Mouse (Mus musculus): ENCODE data around the gene B3gnt6. TPM values are rescaled to one million over a fixed set of nuclear protein-coding genes. Genes with fewer than 3 reads are reported as not detected.

B3gnt6 gene
- total RNA-seq, 1 experiment from 2014 or later = 0.87 TPM

DNA sequence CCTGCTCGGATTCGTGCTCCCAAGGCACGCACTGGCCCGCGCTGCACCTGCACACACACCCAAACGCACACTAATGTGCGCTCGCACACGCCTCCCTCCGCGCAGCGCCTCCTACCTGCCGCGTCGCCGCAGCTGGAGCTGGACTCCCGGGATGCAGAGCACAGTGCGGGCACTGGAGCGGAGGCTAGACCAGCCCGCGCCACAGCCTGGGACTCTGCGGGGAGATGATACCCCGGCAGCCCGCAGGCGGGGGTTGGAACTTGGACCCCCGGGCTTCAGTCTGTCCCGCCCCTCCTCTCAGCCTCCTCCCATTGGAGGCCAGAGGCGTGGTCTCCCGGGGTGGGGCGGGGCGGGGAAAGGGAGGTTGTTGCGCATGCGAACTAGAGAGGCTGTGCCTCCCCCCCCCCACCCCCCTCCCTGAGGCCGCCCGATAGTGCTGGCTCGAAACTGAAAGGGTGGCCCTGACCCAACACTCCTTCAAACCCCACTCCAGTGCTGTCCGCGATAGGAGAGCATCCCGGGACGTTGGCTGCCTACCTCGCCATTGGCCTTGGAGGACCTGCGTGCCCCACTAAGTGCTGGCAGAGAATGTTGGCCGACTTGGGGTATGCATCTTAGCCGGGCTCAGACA is 21.2 kb downstream of the B3gnt6 start, which contains the start of gene Capn5:
TSS of gene Capn5 (minus strand) at position 346 of the 631 bp plus-strand sequence.
- peak; percentile 62 for ATAC-seq (replicated peaks; ENCODE audit: low read depth, poor library complexity, severe bottlenecking)

DNA sequence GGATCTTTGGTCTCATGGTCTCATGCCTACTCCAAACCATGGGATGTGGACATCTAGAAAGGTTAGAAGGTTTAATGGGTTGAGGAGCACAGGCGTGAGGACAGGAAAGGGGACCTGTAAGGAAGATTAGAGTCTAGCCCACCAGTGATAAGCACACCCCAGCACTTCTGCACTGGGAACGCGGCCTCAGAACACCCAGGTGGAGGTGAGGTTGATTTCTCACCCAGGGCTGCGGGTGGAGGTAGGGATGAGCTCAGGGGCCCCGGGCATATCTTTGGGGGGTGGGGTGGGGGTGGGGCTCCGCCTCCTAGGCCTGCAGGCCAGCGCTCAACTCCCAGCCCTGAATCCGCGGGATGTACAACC is 21.7 kb downstream of the B3gnt6 start:
- no peak for ATAC-seq (replicated peaks; ENCODE audit: low read depth, poor library complexity, severe bottlenecking)

DNA sequence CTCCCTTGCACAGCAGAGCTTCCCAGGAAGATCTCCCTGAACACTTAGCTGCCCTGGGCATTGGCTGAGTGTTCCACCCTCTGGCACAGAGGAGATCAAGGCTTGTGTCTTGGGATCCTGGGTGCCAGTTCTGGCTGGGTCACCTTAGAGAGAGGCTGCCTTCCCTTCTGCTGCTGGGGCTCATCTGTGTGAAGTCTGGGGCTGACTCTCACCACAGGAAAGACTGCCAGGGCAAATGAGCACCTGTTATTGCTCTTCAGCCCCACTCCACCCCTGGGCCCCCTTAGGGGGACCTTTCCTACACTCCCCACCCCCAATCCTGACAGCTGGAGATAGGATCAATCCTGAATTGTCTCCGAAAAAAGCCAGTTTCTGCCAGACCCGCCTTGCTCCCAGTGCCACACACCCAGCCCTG is 22.2 kb downstream of the B3gnt6 start:
- ATAC-seq (replicated peaks; ENCODE audit: low read depth, poor library complexity, severe bottlenecking) = no peak

DNA sequence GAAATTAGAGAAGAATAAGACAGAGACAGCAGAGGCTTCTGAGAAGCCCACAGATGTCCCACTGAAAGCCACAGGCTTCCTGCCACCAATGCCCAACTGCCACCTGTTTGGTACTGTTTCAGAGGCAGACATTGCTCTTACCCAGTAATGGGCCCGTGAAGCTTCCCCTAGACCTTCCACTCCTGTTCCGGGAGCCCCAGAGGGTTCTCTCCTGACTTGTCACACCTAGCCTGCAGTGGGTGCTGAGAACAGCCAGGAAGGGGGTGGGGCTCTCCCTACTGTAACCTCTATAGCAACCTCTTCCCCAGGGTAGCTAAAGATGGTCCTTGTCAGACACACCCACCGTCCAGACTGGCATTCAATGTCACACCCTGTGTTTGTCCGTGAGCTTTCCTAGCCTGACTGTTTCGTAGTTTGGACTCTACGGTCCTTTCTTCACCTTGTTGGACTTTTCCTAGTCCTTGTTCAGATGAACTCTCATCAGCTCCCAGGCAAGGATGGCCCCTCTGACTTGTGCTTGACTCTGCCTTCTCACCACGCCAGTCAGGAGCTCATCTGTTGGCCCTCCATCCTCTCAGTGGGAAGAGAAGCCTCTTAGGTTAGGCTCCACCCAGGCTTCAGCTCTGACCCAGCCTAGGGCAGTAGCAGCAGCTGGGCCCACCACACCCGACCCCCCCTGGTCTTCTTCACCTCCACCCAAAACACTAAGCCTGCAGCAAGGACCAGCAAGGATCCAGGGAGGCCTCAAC is 22.8 kb downstream of the B3gnt6 start:
- no peak for ATAC-seq (replicated peaks; ENCODE audit: low read depth, poor library complexity, severe bottlenecking)

DNA sequence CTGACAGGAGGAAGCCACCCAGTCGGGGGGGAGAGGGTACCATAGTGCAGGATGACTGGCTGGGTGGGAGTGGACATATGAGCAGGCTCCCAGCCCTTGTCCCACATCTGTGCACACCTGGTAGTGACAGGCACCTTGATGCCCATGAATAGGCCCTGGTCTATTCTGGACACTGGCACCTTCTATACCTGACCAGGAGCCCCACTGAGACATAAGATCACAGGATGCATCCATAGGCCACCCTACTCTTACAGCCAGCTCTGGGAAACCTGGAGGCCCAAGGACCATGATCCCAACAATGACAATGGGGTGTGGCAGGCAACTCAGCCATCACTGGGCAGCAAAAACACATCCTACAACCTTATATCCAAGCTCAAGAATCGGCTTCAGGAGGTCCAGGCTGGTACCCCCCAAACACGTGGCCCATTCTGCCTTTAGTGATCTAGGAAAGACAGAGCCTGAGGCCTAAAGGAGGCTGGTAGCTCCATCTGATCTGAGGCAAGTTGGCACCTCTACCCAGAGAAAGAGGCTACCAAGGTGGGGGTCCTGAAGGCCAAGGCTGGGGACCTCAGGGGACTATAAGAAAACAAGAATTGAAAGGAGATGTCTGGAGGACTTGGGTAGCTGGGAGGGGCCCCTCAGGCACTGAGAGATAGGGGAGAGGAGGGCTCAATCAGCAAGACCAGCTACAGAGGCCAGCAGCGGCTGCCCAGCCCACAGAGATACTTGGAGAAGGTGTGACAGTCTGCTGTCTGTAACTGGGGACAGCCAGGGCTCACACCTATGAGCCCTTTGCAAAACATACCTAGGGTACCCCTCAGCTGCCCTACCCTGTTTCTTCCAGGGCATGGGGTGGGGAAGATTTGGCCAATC is 24.2 kb downstream of the B3gnt6 start:
- ATAC-seq (replicated peaks; ENCODE audit: low read depth, poor library complexity, severe bottlenecking) = no peak

DNA sequence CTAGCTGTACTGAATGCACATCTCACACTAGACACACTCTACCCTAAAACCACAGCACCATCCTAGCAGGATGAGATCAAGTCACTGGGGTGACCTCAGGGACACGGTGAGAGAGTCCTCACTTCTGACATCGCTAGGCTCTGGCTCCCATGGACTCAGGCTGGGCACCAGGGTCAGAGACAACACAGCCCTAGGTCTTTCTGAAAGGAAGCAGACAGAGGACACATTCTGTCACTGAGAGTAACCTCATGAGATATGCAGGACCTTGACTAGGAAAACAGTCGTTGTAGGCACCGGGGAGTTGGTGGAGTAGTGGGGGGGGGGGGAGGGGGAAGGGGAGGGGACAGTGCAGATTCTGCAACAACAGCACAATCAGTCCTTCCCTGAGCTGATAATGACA is 25.9 kb downstream of the B3gnt6 start:
- ATAC-seq (replicated peaks; ENCODE audit: low read depth, poor library complexity, severe bottlenecking) = no peak

DNA sequence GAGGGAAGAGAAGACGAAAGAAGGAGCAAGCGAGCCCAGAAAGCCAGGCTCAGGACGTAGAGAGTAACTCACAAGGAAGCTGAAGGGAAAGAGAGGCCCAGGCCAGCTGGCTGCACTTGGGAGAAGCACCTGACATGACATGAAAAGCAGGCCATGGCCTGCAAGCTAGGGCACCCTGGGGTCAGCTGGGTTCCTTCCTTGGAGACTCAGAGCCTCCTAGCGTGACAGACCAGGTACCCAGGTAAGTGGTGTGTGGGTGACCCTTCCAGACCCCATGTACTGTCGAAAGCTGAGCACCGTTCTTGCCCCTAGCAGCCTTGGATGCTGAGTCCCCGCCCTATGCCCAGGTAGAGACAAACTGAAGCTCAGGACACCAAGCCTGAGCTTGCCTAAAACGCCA is 26.6 kb downstream of the B3gnt6 start:
- no peak for ATAC-seq (replicated peaks; ENCODE audit: low read depth, poor library complexity, severe bottlenecking)

DNA sequence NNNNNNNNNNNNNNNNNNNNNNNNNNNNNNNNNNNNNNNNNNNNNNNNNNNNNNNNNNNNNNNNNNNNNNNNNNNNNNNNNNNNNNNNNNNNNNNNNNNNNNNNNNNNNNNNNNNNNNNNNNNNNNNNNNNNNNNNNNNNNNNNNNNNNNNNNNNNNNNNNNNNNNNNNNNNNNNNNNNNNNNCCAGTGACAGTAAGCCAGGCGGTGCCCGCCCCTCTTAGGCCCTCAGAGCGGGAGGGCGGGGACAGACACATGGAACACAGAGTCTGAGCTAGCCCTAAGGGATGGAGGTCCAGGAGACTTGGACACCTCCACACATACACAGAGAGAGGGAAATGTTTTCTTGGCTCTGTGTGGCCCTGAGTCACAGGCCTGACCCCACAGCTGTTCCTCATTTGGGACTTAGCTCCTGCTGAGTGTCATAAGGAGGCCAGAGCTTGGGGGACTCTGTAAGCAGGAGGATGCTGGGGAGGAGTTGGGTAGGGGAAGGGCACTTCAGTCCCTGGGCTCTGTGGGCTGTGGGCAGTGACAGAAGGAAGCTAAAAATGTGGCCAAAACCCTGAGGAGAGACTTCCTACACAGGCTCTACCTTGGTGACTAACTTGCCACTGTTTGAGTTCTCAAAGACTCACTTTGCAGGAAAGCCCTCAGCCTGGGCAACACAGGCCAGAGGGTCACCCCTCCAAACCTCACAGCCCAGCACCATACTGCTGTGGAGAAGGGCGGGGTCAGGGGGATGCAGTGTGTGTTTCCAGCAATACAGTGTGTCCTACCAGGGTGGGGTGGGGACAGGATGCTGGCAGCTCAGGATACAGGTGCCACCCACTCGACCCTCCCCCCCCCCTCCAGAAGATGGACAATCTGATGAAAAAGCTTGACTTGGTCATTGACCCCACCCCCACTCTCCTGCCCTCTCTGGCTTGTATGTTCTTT is 27.9 kb downstream of the B3gnt6 start:
- ATAC-seq (replicated peaks; ENCODE audit: low read depth, poor library complexity, severe bottlenecking) = peak; percentile 83

DNA sequence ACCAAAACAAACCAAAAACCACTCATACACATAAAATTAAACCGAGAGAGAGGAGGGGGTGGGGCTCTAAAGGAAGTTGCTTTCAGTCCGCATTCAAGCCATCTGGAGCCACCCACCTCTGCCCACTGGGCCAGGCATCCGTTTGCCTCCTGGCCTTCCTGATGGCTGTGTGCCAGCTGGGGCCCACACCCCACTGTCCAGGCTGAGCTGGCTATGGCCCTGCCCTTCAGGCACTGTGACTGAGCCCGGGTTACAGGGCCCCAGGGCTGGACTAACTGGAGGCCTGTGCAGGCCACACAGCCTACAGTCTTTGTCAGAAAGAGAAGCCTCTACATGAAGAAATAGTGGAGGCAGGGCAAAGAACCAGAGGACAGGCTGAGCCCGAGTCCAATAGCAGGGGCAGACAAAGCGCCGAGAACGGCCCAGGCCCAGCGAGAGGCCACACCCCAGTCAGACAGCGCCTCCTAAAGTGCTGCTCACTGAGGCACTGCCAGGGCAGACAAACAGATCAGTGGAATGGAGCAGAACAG is 34.2 kb downstream of the B3gnt6 start:
- ATAC-seq (replicated peaks; ENCODE audit: low read depth, poor library complexity, severe bottlenecking) = peak; percentile 66

DNA sequence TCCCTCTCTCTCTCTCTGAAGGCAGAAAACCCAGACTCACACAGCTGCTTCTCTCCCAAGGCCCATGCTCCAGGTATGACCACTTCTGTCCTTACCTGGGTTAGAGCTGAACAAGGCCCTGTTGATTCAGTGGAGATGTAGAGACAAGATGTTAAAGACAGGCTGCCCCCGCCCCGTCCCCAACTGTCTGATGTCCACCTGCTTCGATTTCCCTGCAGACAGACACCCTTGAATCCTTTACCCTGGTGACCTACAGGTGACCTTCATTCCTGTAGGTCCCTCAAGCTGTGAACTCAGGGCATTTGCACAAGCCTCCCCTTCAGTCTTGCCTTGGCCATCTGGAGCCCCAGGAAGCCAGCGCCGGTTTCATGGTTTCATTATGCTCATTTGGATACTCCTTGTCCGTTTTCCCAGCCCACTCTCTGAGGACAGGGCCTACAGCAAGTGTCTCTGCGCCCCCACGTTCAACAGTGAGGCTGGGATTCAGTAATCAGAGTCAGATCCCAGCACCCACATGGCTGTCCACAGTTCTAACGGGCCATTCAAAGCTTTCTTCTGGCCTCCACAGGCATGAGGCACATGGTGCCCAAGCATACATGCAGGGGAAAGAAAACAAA is 34.8 kb downstream of the B3gnt6 start:
- no peak for ATAC-seq (replicated peaks; ENCODE audit: low read depth, poor library complexity, severe bottlenecking)

DNA sequence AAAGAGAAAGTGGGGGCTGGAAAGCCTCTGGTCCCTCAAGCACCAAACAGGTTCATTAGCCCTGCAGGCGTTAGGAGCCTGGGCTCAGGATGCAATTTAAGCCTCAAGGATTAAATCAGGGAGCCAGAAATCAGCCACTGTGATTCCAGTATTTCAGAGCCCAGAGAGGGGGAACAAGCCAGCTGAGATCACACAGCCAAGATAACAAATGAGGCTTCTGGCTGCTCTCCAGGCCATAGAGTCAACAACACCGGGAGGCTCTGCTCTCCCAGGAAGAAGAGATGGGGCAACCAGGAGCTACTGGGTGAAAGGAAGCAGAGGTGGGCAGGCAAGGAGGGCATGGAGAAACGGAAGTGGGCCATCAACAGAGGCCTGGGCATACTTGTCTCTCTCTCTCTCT is 35.6 kb downstream of the B3gnt6 start:
- ATAC-seq (replicated peaks; ENCODE audit: low read depth, poor library complexity, severe bottlenecking) = no peak

DNA sequence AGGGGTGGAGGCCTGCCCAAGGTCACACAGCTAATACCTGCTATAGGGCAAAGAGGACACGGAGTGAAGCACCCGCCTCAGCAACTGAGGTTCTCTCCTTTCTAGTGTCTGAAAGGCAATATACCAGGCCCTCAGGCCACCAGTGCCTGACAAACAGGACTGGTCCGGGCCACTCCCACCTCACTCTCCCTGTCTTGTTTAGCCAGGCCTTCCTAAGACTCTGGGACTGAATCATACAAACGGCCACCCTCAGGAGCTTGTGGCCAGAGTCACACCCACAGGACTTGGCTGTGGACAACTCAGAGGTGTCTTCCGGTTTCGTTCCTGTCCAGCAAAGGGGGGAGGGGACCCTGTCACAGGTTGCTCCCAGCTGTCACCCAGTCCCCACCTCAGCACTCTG is 37.0 kb downstream of the B3gnt6 start:
- ATAC-seq (replicated peaks; ENCODE audit: low read depth, poor library complexity, severe bottlenecking) = no peak

DNA sequence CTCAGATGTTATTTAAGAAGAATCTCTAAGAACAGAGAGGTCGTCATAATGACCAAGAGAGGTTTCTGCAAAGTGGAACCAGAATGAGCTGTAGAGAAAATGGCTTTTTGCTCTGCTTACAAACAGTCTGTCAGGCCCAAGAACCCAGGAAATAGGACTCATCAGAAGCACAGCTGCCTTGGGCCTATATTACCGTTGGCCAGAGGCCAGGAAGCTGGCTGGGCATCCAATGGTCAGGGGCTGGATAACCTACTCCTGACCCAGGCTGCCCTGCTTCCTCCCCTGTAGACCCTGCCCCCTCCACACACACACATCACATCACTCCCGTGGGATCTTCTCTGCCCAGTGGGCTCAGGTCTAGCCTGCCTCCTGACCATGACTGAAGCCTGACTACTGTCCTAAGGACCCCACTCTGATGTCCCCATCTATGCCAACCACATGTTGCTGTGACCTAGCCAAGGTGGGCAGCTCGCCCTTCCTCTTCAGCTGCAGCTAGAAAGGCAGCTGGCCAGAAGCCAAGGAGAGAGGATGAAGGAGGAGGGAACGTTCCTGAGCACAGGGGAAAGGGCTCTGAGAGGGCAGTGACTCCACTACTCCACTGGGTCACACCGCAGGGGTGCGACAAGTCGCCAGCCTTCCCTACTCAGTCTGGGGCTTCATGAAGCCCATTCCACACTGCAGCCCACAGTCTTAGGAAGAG is 39.1 kb downstream of the B3gnt6 start:
- ATAC-seq (replicated peaks; ENCODE audit: low read depth, poor library complexity, severe bottlenecking) = no peak

DNA sequence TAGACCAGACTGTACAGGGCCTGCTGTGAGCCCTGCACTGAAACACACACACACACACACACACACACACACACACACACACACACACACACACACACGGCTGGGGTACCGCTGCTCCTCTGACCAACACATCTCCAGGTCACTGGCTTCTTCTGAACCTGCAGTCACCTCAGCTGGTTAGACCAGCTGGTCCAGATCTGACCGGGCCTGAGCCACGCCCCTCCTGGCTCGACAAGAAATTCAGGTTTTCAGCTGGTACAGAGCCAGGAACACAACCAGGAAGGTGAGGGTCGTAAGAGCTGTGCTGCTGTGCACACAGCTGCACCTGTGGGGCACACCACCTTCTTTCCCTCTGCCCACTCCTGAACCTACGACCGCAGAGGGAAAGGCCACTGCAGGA is 40.8 kb downstream of the B3gnt6 start:
- ATAC-seq (replicated peaks; ENCODE audit: low read depth, poor library complexity, severe bottlenecking) = no peak

DNA sequence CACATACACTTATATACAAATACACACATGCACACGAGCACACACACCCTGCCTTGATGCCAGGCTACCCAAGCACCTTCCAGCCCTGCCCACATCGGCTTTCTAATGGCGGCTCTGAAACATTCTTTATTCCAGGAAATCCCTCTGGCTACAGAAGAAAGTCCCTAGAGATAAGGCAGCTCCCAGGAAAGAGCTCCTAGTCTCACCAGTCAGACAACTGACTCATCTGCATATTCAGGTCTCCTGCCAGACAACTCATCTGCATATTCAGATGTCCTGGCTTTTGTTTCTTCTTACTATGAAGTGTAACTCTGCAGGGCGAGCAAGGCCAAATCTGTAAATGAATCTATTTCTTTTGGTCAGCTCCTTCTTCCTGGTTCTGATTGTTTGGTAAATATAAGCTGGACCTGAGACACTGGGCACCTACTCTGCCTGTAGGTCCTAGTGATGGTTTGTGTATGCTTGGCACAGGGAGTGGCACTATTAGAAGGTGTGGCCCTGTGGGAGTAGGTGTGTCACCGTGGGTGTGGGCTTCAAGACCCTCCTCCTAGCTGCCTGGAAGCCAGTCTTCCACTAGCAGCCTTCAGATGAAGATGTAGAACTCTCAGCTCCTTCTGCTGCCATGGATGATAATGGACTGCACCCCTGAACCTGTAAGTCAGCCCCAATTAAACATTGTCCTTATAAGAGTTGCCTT is 41.5 kb downstream of the B3gnt6 start:
- no peak for ATAC-seq (replicated peaks; ENCODE audit: low read depth, poor library complexity, severe bottlenecking)

DNA sequence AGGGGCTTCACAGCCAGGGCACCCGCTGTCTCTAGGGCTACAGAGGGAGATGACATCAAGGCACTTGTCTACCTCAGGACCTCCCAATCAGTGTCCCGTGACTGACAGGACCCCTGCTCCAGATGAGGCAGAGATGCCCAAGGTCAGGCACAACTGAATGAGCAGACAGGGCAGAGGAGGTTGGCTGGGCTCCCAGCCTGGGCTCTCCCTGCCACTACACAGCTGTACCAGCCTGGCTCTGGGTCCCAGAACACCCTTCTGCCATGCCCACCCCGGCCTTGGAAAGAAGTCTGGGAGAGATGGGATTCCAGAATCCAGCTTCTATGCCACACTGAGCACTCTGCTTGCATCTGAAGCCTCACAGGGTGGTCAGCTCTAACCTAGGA is 43.0 kb downstream of the B3gnt6 start:
- no peak; the same call in 1 of the 2 replicates for ATAC-seq (replicated peaks; ENCODE audit: low read depth, poor library complexity, severe bottlenecking)

DNA sequence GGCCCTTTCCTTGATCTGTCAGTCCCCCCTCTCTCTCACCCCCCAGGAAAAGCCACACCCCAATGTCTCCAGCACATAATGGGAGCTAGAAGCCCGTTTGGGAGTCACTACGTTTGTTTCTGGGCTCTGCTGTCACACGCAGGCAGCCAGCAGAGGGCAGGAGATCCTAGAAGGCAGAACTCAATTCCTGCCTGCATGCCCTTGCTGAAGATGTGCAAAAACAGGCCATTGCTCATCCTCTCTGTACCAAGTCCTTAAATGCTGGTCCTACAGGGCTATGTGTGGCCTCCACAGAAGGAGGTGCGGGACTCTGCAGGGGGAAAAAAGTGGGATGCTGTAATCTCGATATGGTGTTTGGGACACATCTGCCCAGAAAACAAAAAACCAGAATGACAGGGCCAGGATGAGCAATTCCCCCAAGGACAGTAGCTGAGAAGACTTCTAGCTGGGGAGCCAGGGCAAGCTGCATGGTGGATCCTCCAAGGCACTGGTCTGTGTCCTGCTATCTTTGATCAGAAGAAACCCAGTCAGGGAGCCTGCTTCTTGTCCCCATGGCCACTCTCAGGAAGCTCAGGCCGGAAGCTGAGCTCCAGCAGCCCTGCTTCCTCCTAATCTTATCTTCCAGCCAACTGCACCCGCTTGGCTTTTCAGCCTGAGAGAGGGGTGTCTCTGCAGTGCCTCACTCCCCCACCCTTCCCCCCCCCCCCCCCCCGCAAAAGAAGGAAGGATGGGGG is 43.6 kb downstream of the B3gnt6 start:
- ATAC-seq (replicated peaks; ENCODE audit: low read depth, poor library complexity, severe bottlenecking) = peak; percentile 70
